Mouse (Mus musculus): ENCODE results near the gene Gm49395.

- TF ChIP-seq CTCF (conservative IDR thresholded peaks at IDR 0.05 in 1 of 2, IDR thresholded peaks at IDR 0.05 in 1 of 2; ENCODE audit: low read depth in 2 of 2, low read length in 2 of 2), result no peak
- TF ChIP-seq POLR2A (IDR thresholded peaks at IDR 0.05; ENCODE audit: low read depth, low read length), result no peak
- TF ChIP-seq SMC3 (IDR thresholded peaks at IDR 0.05; ENCODE audit: low read depth, low read length), result no peak
- no peak for TF ChIP-seq ELF1 (IDR thresholded peaks at IDR 0.05; ENCODE audit: low read depth, low read length)
- no peak for TF ChIP-seq MAFK (IDR thresholded peaks at IDR 0.05; ENCODE audit: insufficient replicate concordance, low read length)
- TF ChIP-seq USF1 (IDR thresholded peaks at IDR 0.05; ENCODE audit: low read depth, low read length), result no peak
- TF ChIP-seq BHLHE40 (IDR thresholded peaks at IDR 0.05; ENCODE audit: low read depth, low read length), result no peak
- no peak for TF ChIP-seq IRF4 (IDR thresholded peaks at IDR 0.05; ENCODE audit: low read depth, low read length)
- no peak for TF ChIP-seq NRF1 (IDR thresholded peaks at IDR 0.05; ENCODE audit: low read depth, low read length)
- no peak for TF ChIP-seq MEF2A (IDR thresholded peaks at IDR 0.05; ENCODE audit: borderline replicate concordance, low read depth, low read length)
- TF ChIP-seq GABPA (IDR thresholded peaks at IDR 0.05; ENCODE audit: insufficient replicate concordance, low read depth, low read length), result no peak
- TF ChIP-seq HCFC1 (IDR thresholded peaks at IDR 0.05; ENCODE audit: low read depth, low read length), result no peak
- no peak for TF ChIP-seq ZNF384 (IDR thresholded peaks at IDR 0.05; ENCODE audit: low read depth, low read length)
- no peak for TF ChIP-seq MAX (IDR thresholded peaks at IDR 0.05; ENCODE audit: low read length)
These were observed 28.3 kb upstream of the Gm49395 start for GRCm38 (mm10) chr13:115130035-115130434.
